Mouse (Mus musculus) embryo, embryonic 11 days (tissue): Measurements from ENCODE around the gene Ankzf1.
"Not testable (repeated sequence)": the region's sequence is repeated elsewhere in the genome, so short reads cannot be mapped to it uniquely, and the experiment has no call there.

Experiments used
- DNase-seq: peaks from one replicate; pipeline ENCODE4 v3.0.0-alpha.2; 2015

Gene Ankzf1

GRCm38 (mm10) chr1:75227653-75228052 lies 35.7 kb downstream of the Ankzf1 start:
- DNase-seq: no peak

GRCm38 (mm10) chr1:75229158-75229557 lies 37.2 kb downstream of the Ankzf1 start:
- DNase-seq: no peak

GRCm38 (mm10) chr1:75230335-75230994 lies 38.5 kb downstream of the Ankzf1 start:
- no peak for DNase-seq

GRCm38 (mm10) chr1:75231224-75231623 lies 39.3 kb downstream of the Ankzf1 start:
- no peak for DNase-seq

GRCm38 (mm10) chr1:75231664-75232152 lies 39.8 kb downstream of the Ankzf1 start, which contains the start of gene A630095N17Rik:
A630095N17Rik (minus strand) TSS chr1:75232102.
- DNase-seq: no peak

- not testable (repeated sequence) for DNase-seq
Observed at GRCm38 (mm10) chr1:75232489-75232888, 40.5 kb downstream of the Ankzf1 start.

GRCm38 (mm10) chr1:75234606-75235005 lies 42.7 kb downstream of the Ankzf1 start:
- peak; percentile 74 for DNase-seq

GRCm38 (mm10) chr1:75236117-75237050 lies 44.4 kb downstream of the Ankzf1 start, which contains the start of gene Dnajb2:
Dnajb2 (plus strand) TSS chr1:75236406.
- DNase-seq: peak; percentile 89

- no peak for DNase-seq
Observed at GRCm38 (mm10) chr1:75239591-75239990, 47.6 kb downstream of the Ankzf1 start.

- DNase-seq: no peak
Observed at GRCm38 (mm10) chr1:75243411-75243810, 51.5 kb downstream of the Ankzf1 start.

- DNase-seq: no peak
Observed at GRCm38 (mm10) chr1:75244175-75244826, 52.4 kb downstream of the Ankzf1 start.

- DNase-seq: peak; percentile 71
Observed at GRCm38 (mm10) chr1:75244836-75245235, 52.9 kb downstream of the Ankzf1 start.

GRCm38 (mm10) chr1:75247071-75247930 lies 55.4 kb downstream of the Ankzf1 start:
- DNase-seq: no peak

GRCm38 (mm10) chr1:75248041-75248772 lies 56.3 kb downstream of the Ankzf1 start:
- no peak for DNase-seq
